Mouse (Mus musculus) Muller cell, postnatal 12 days (primary cell): ENCODE results near the gene Slc37a4.
"Not testable (repeated sequence)": the region's sequence is repeated elsewhere in the genome, so short reads cannot be mapped to it uniquely, and the experiment has no call there.

Experiments
- DNase-seq: peaks from one replicate; pipeline ENCODE4 v3.0.0-alpha.2; 2015; ENCODE audit errors: inconsistent ontology term

The Slc37a4 gene

GRCm38 (mm10) chr9:44435747-44436146, 39.1 kb downstream of the Slc37a4 start:
- no peak for DNase-seq

GRCm38 (mm10) chr9:44440961-44441360, 44.3 kb downstream of the Slc37a4 start, which contains the start of gene Foxr1:
Gene Foxr1, minus strand, starts transcription at chr9:44441136.
- no peak for DNase-seq

GRCm38 (mm10) chr9:44444402-44445025, 47.9 kb downstream of the Slc37a4 start:
- not testable (repeated sequence) for DNase-seq

- no peak for DNase-seq
Measured at GRCm38 (mm10) chr9:44450387-44450786, 53.7 kb downstream of the Slc37a4 start.
